Mouse (Mus musculus) stomach, postnatal 0 days (tissue): Measurements from ENCODE around the gene Grm8. TPM values are rescaled to one million over a fixed set of nuclear protein-coding genes. Genes with fewer than 3 reads are reported as not detected.

Source experiments
- ATAC-seq: fragments of 200-750 bp; cut with Nextera tagmentation; 2 replicates; pipeline ENCODE4 v1.8.0; 2017; ENCODE audit not compliant: low FRiP score, low TSS enrichment
- DNase-seq: peaks from one replicate; pipeline ENCODE4 v3.0.0-alpha.2; 2016; ENCODE audit warnings: low spot score
- H3K27ac ChIP-seq: fragments of 300-500 bp; sonication (generic); replicated peaks from 2 replicates; pipeline ENCODE4 v1.5.1; 2014; ENCODE audit warnings: mild to moderate bottlenecking, control low read depth
- H3K27me3 ChIP-seq: fragments of 300-500 bp; sonication (generic); 2 replicates; pipeline ENCODE4 v1.6.1; 2014; ENCODE audit warnings: low read length; ENCODE audit not compliant: control insufficient read depth, insufficient read depth
- H3K36me3 ChIP-seq: fragments of 300-500 bp; sonication (generic); 2 replicates; pipeline ENCODE4 v1.6.1; 2014; ENCODE audit warnings: low read length, mixed read lengths; ENCODE audit not compliant: control insufficient read depth, insufficient read depth
- H3K4me1 ChIP-seq: fragments of 300-500 bp; sonication (generic); replicated peaks from 2 replicates; pipeline ENCODE4 v1.6.1; 2014; ENCODE audit warnings: antibody characterized with exemption; ENCODE audit not compliant: control insufficient read depth, insufficient read depth
- H3K4me2 ChIP-seq: fragments of 300-500 bp; sonication (generic); replicated peaks from 2 replicates; pipeline ENCODE4 v1.6.1; 2014; ENCODE audit warnings: low read depth, mild to moderate bottlenecking, control low read depth, moderate library complexity
- H3K4me3 ChIP-seq: fragments of 300-500 bp; sonication (generic); 2 replicates; pipeline ENCODE4 v1.5.1; 2014; ENCODE audit warnings: low read depth, low read length, control low read depth
- H3K9ac ChIP-seq: fragments of 300-500 bp; sonication (generic); 2 replicates; pipeline ENCODE4 v1.6.1; 2014; ENCODE audit warnings: mild to moderate bottlenecking, low read length, control low read depth, mixed read lengths
- H3K9me3 ChIP-seq: fragments of 300-500 bp; sonication (generic); 2 replicates; pipeline ENCODE4 v1.6.1; 2016; ENCODE audit warnings: low read length; ENCODE audit not compliant: control insufficient read depth
- CTCF ChIP-seq: IDR thresholded peaks from 2 replicates; pipeline ENCODE4 v1.5.1; 2016; ENCODE audit warnings: antibody characterized with exemption, low read depth, mild to moderate bottlenecking, moderate library complexity
- EP300 ChIP-seq: optimal IDR thresholded peaks from 2 replicates; pipeline ENCODE3; 2016; ENCODE audit warnings: antibody characterized with exemption
- WGBS: fragments of 180-500 bp; shearing (Covaris S2); extraction: QIAGEN DNeasy Blood & Tissue Kit; methylation state at CpG from one replicate; pipeline ENCODE4 v1.1.7; 2014; 5-methylcytosine and 5-hydroxymethylcytosine counted together
- polyA plus RNA-seq: library from polyadenylated mRNA; unstranded; fragments of >200 nt; fragmentation: Nextera tagmentation; extraction: Ambion mirVana; gene quantifications from 2 replicates; pipeline ENCODE4 v1.2.1, GENCODE M21; 2015

Grm8 gene
- polyA plus RNA-seq, 1 experiment from 2014 or later: 0.22 TPM

DNA sequence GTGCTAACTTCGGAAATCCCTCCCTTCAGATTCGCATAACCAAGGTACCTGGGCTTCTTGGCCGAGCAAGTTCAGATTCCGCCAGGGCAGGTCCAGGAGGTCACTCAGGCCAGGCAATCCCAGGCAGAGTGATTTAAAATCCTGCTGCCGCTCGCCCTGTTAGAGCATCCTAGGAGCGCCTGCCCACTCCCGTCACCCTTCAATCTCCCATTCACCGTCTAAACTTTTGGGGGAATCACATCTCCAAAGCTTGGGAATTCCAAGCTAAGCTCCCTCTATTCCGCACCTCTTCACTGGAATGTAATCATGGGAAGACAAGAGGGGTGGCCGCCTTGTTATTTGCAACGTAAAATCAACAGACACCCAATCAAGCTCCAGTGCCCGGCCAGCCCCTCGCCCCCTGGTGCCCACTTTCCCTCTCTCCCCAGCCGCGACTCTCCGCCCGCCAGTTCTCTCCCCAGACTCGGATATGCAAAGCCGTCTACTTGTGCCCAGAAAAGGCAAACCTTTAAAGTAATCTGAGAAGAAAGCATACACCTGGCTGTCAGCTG lies 652 bp downstream of the Grm8 start:
- Histone ChIP-seq H3K9ac (peak overlapping the region; percentile 35), H3K4me3 (peak overlapping the region; percentile 48), H3K4me2 (peak overlapping the region; percentile 95), H3K9me3 (no peaks in the 10 kb centered on the region), H3K36me3 (no peaks in the 10 kb centered on the region), H3K27ac (no peak overlapping the region), H3K27me3 (peaks cover 9% of the 10 kb centered on the region; the same call in 1 of the 2 replicates), H3K4me1 (no peaks in the 10 kb centered on the region)
- DNase-seq (no peak), ATAC-seq (no peak)
- peak; percentile 30 for TF ChIP-seq CTCF
- no peak for TF ChIP-seq EP300
- under 1% methylated on average over 20 of the region's 20 CpGs for WGBS

DNA sequence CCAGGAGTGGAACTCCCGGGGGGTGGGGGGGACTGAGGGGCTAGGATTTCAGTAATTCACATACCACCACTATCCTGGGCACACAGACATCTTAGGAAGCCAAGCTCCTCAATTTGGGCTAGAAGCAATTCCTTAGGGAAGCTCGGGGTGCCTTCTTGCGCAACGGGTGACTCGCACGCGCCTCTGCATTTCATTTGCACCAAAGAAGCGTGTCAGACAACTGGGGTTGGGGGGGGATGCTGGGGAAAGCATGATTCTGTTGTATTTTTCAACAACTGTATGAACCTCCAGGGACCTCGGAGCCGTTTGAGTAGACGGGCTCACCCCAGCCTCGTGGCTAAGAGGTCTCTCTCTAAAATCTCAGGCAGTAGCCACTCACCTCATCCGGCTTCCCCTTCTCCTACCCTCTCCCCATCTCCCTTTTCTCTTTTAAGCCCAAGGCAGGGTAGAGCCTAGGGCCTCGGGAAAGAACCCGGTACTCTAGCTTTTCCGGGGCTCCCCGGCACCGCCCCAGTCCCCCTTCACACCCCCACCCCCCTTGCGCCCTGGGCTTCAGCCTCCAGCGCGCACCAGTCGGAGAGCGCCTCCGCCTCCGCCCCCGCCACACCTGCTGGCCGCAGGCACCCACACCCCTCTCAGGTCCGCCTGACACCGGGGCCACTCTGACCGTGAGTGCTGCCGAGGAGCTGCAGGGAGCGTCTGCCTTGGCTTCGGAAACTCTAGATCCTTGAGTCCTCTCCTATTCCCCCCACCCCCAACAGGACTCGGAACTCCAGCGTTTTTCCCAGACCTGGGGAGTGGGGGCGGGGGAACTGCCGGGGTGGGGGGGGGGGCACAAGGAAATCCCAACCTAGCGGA lies 1.5 kb downstream of the Grm8 start:
- H3K27ac ChIP-seq: no peak overlapping the region
- ATAC-seq: no peak
- TF ChIP-seq CTCF (no peak), EP300 (no peak)
- H3K27me3 ChIP-seq: peaks cover 9% of the 10 kb centered on the region; the same call in 1 of the 2 replicates
- no peaks in the 10 kb centered on the region for H3K9me3 ChIP-seq
- WGBS: 2% methylated on average over 37 of the region's 38 CpGs
- no peaks in the 10 kb centered on the region for H3K36me3 ChIP-seq
- H3K9ac ChIP-seq: no peak overlapping the region
- H3K4me2 ChIP-seq: peak overlapping the region; percentile 95
- no peaks in the 10 kb centered on the region for H3K4me1 ChIP-seq
- DNase-seq: peak; percentile 25
- peak overlapping the region; percentile 48 for H3K4me3 ChIP-seq

DNA sequence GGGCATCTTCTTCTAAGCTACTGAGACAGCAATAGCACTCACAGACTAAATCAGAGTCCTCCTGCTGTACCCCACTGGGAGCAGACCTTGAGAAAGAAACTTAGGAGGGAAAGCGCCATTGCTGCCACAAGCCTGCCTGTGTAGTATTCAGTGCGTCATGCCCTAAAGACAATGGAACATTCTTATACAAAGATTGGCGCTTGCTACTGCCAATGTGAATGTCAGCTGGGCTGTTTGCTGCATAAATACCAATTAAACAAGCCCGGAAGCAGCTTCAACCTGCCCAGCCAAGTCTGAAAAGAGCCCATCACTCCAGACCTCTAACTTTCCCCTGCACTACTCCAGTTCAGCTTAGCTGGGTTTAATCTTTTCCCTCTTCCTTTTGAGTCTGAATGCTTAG lies 2.9 kb downstream of the Grm8 start:
- Histone ChIP-seq H3K27me3 (peaks cover 9% of the 10 kb centered on the region; the same call in 1 of the 2 replicates), H3K9ac (no peak overlapping the region), H3K36me3 (no peaks in the 10 kb centered on the region), H3K4me3 (no peak overlapping the region), H3K4me2 (no peak overlapping the region), H3K27ac (no peak overlapping the region), H3K9me3 (no peaks in the 10 kb centered on the region), H3K4me1 (no peaks in the 10 kb centered on the region)
- no peak for DNase-seq
- WGBS: 30% methylated on average over 4 of the region's 4 CpGs
- TF ChIP-seq EP300 (no peak), CTCF (no peak)
- ATAC-seq: no peak

DNA sequence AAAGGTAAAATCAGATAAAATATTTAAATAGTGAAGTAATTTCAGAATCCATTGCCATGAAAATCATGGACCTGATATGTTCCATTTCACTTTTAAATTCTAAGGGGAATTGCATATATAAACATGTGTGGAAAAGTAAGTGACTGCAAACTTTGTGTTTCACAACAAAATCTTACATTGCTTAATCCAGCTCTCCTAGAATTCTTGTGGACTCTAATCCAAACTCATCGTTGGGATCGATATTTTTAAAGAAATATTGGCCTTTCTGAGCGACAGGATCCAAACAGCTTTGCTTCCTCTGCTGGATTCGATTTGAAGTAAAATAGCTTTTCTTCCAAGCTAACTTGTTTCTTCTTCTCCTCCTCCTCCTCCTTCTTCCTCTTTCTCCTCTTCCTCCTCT lies 6.1 kb downstream of the Grm8 start:
- H3K4me2 ChIP-seq: no peak overlapping the region
- no peaks in the 10 kb centered on the region for H3K9me3 ChIP-seq
- no peak overlapping the region for H3K9ac ChIP-seq
- ATAC-seq (no peak), DNase-seq (no peak)
- 94% methylated on average over 4 of the region's 4 CpGs for WGBS
- TF ChIP-seq CTCF (no peak), EP300 (no peak)
- H3K4me3 ChIP-seq: no peak overlapping the region
- no peak overlapping the region for H3K27ac ChIP-seq
- H3K36me3 ChIP-seq: no peaks in the 10 kb centered on the region
- H3K27me3 ChIP-seq: peaks cover 2% of the 10 kb centered on the region; the same call in 1 of the 2 replicates
- H3K4me1 ChIP-seq: no peaks in the 10 kb centered on the region

DNA sequence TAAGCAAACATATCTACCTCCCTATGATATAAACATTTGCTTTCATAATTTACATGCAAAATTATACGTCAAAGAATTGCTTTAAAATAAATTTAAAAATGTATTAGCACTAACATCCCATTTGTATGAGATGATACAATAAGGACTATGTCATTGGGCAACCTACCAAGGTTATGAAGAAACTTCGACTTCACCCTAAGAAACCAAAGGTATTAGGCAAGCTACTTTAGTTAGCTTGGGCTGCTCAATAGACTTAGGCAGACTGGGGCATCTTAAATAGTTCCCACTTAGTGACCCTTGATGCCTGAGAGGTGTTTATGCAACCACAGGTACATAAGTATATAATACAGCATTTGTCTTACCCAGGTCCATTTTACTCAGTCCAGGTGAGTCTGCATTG lies 19.5 kb downstream of the Grm8 start:
- H3K27ac ChIP-seq: no peak overlapping the region
- no peaks in the 10 kb centered on the region for H3K36me3 ChIP-seq
- no peak overlapping the region for H3K4me2 ChIP-seq
- no peaks in the 10 kb centered on the region for H3K9me3 ChIP-seq
- no peak overlapping the region for H3K4me3 ChIP-seq
- TF ChIP-seq CTCF: no peak
- no peak for TF ChIP-seq EP300
- H3K4me1 ChIP-seq: no peaks in the 10 kb centered on the region
- H3K9ac ChIP-seq: no peak overlapping the region
- ATAC-seq (no peak), DNase-seq (no peak)
- no peaks in the 10 kb centered on the region for H3K27me3 ChIP-seq
- 77% methylated on average over 2 of the region's 2 CpGs for WGBS

DNA sequence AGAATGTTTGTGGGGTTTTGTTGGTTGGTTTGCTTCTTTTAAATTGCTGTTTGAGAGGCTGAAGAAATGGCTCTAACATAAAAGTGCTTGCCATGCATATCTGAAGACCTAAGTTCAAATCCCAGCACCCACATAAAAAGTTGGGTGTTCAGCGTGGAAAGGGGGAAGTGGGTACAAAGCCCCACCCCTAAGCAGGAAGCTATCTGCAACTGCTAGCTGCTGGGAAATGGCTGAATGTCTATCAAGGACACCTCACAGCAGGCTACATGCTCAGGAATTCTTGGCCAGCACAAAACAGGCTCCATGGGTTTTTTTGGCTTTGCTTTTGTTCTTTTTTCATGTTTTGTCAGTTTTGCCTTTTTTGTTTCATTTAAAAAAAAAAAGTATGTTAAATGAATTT lies 20.1 kb downstream of the Grm8 start:
- TF ChIP-seq CTCF (no peak), EP300 (no peak)
- Histone ChIP-seq H3K4me2 (no peak overlapping the region), H3K4me3 (no peak overlapping the region), H3K27ac (no peak overlapping the region), H3K36me3 (no peaks in the 10 kb centered on the region), H3K9ac (no peak overlapping the region), H3K4me1 (no peaks in the 10 kb centered on the region), H3K9me3 (no peaks in the 10 kb centered on the region), H3K27me3 (no peaks in the 10 kb centered on the region)
- WGBS: 69% methylated on average over 1 of the region's 1 CpGs
- ATAC-seq (no peak), DNase-seq (no peak)
